Mouse (Mus musculus) layer of hippocampus, adult 9-11 months (tissue): ENCODE measurements around the gene Reep1.

Experiments used
- DNase-seq: peaks from one replicate; pipeline ENCODE4 v3.0.0; 2022

Gene Reep1

GRCm38 (mm10) chr6:71738611-71739010 is 31.2 kb downstream of the Reep1 start:
- no peak for DNase-seq

- DNase-seq = no peak
Measured at GRCm38 (mm10) chr6:71740921-71741320, 33.6 kb downstream of the Reep1 start.

DNA sequence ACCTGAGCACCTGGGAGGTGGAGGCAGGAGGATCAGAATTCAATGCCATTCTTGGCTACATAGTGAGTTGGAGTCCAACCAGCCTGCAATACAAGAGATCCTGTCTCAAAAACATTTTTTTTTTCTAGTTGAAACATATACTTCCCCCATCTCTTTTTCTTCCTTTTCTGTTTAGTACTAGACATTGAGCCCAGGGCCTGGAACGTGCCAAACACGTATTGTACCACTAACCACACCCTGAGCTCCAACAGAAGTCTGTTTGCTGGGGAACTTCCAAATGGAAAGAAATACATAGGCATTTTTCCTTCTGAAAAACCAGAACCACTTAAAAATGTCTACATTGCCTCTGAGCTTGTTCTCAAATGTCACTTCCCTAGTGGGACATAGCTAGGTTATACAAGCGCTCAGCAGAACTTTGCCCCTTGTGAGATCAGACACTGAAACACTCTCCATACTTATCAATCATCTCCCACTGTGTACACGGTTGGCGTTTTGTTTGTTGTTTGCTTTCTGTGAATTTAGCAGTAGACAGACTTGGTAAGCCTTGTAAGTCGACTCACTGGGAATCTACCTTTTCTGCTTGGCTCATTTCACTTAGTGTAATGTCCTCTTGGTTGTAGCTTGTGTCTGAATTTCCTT is 34.8 kb downstream of the Reep1 start:
- DNase-seq = no peak

GRCm38 (mm10) chr6:71744934-71745333 is 37.6 kb downstream of the Reep1 start:
- DNase-seq = no peak

DNA sequence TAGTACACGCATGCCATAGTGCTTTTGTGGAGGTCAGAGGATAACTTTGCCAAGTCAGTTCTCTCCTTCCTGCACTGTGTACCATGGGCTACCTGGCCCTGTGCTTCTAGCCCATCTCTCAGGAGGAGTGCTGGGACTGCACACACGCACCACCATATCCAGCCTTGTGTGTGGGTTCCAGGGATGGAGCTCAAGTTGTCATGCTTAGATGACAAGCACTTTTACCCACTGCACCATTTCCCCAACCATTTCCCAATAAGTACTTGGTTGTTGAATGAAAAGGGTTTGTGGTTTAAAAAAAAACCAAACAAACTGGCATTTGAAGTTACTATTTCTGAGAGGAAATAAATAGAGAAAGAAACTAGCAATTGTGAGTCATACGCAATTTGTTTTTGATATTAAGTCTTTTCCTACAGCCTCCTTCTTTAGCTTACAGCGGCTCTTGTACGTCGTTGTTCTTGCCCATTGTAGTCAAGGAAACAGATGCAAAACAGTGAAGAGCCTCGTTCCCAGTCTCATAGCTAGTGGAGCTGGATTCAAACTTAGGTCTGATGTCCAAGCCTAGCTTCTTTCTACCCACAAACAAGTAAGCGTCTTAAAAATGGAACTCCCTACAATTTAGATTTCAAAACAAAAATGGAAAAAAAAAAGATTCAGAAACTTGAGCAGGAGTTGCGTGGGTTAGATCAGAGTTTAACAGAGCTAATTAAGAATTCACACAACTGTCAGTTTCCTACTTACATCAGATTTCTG is 38.3 kb downstream of the Reep1 start:
- DNase-seq = peak; percentile 40

DNA sequence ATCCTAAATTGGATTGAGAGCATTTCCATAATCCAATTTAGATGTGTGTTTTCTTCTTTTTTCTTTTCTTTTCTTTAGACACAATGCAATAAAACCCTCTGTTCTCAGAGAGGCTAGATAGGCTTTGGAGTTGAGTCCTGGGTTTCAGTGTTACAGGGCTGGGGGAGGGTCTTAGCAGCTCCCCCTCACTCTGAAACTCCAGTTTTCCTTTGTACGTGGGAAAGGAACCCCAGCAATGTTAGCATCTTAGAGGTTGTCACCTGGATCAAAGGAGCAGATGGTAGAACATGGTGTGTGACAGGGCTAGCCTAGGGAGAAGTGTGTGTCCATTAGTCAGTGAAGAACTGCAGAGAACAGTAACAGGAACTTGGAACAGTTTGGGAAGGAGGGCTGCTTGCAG is 38.9 kb downstream of the Reep1 start:
- DNase-seq = no peak

DNA sequence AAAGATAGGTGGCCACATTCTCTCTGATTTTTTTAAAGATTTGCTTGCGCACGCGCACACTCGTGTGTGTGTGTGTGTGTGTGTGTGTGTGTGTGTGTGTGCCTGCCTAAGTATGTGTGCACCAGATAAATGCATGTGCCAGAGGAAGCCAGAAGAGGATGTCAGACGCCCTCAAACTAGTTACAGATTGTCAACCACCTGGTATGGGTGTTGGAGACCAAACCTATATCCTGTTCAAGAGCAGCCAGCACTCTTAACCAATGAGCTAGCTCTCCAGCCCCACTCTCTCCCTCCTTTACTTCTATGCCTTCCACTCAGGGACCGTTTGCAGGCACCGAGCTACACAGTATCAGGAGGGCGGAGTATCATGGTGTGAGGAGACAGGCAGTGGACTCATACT is 39.5 kb downstream of the Reep1 start:
- peak; percentile 44 for DNase-seq

DNA sequence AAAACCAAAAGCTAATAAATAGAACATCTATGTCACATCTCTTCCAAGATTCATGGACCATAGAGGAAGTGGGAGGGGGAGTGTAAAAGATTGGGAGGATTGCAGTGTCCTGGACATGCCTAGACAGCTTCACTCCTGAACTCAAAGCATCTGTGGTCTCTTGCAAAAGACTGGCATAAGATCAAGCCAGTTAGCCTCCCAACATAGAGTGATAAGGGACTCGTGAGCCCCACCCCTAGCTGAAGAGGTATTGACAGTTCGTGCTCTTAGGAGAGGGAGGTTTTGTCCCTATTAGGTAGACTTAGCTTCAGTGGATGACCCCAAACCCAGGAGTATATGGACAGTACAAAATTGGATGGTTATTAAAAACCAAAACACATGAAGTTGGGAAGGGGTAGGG is 44.2 kb downstream of the Reep1 start:
- no peak for DNase-seq

DNA sequence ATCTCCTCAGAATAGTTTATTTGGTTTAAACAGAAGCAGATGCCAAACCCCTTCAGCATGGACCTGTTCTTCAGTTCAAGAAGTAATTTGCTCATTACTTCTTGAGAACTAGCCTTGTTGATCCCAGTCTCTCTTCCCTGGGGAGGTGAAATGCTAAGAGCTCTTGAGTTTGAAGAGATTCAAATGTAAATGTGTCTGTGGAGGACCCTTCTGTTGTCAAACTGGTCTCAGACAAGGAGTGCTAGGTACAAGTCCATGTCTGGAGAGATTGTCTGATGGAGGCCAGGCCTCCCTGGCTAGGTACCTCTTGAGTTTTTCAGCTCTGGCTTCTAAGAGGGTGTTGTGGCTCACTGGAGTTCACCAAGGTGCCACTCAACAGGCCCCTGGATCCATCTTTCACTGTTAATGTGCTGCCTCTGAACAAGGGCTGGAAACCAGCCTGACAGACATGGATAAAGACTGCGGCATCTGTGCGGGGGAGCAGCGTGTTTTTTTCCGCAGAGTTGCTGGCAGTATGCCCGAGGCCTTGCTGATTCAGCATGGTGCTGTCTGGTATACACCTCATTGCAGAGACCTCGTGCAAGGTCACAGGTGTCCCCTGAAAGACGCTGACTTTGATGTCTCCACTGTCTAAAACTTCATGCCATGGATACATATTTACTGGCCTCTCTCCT is 45.6 kb downstream of the Reep1 start:
- DNase-seq = peak; percentile 84

DNA sequence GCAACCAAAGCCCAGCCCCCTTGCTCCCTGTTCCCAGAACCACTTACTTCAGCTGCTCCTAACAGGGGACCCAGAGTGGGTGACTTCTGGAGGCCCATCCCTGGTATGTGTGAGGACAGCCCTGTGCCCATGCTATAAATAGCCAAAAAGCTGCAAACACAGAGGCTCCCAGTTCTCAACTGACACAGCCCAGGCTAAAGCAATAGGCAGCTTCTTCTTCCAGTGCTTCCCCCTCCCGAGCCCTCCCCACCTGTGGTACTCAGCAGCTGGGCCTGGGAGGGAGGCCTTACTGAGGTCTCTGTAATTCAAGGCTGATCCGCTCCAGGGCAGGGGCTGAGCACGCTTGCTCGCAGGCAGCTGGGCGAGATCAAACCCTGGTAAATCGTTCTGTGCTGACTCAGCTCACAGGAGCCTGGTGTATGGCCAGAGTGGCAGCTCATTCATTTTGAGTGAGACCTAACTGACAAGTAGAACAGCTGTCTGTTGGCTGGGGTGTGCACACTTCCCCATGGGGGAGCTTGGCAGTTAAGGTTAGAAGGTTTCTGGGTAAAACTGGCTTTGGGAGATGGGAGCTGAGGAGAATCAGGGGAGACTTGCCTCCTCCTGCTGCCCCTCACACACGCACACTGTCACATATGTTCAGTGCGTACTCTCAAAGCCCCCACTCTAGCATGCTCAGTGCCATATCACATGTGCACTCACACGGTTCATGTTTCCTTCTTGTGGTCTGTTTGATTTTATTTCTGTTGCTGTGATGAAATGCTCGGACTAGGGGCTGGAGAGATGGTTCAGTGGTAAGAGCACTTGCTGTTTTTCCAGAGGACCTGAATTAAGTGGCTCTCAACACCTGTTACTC is 49.9 kb downstream of the Reep1 start:
- DNase-seq = peak; percentile 69

DNA sequence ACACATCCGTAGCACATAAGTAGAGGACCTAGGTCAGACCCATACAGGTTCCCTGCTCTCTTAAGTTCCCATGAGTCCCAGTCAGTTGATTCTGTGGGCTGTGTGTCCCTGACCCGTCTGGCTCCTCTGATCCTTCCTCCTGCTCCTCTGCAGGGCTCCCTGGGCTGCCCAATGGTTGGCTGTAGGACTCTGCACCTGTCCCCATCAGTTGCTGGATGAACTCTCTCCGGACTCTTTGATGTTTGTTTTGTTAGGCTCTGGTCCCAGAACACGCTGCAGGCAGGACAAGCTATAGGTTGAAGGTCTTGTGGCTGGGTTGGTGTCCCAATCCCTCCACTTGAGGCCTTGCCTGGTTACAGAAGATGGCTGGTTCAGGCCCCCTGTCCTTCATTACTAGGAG is 51.4 kb downstream of the Reep1 start:
- no peak for DNase-seq

DNA sequence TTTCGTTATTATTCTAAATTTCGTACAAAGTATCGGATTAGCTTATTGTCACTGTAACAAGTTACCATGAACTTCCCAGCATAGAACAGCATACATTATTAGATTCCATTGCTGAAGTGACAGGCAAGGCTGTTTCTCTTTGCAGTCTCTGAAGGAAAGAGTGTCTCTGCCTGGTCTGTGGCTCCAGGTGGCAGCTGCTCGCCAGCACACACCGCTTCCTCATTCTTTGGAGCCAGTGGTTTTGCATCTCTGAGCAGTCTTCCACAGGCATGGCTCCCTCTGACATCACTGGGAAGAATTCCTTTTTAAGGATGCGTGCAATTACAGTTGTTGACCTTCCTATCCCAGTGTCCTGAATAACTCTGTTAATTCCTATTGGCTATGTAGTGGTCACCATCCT is 52.7 kb downstream of the Reep1 start:
- no peak for DNase-seq

- DNase-seq = no peak
Measured at GRCm38 (mm10) chr6:71767761-71768160, 60.4 kb downstream of the Reep1 start.

DNA sequence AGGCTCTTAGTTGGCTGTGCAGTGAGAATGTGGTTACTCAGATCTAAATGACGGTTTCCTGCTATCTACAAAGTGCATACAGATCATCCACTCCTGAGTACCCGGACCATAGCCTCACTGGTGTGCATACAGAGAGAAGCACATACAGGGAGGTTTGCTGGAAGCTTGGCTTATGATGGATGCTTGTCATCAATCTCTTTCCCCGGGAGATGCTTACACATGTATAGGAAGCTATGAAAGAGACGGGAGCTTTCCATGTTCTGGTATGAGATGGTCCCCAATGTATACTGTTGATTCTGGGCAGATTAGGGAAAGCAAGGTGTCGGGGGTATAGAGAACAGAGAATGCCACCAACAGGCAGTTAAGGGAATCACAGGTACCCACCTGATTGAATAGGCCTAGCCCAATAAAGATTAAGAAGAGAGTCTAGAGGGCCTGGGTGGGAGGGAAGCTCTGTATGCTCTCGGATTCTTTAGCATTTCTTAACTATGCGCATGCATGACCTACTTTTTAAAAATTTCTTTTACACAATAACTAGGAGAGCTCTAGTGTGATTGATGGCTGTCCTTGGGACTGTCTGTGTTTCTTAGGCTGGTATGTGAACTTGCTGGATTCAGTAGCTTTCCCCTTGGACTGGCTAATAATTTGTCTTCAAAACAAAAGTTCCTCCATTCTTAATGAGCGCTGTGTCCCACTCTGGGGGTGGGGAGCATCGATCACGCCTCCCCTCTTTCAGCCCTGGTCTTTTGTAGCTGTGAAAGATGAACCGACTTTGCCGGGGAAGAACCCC is 62.7 kb downstream of the Reep1 start:
- no peak for DNase-seq

DNA sequence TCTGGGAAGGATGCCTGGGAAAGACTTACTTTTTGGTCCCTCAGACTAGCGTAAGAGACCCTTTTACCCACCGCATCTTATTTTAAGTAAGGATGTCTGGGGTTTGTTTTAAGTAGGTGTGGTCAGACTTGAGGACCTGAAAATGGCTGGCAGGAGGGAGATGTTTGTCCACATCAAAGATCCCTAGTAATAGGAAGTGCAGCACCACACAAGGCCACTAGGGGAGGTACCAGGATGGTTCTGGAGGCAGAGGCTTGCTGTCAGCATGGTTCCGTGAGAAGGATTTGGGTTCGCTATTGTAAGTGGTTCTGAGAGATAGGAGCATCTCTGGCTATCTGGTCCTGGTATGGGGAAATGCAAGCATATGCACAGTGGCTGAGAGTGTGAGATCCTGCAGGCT is 63.5 kb downstream of the Reep1 start:
- no peak for DNase-seq

DNA sequence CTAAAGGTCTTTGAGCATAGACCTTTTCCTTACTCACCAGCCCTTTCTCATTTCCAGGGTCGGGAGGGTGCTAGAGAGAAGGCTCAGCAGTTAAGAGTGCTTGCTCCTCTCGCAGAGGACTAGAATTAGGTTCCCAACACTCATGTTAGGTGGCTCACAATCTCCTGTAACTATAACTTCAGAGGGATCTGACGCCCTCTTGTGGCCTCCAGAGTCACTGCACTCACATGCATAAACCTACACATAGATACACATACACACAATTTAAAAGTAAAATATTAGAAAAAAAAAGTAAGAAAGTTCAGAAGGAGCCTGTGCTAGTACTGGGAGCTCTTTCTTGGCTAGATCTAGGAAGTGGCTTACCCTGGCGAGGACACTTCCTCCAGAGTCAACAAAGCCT is 63.9 kb downstream of the Reep1 start:
- no peak for DNase-seq

DNA sequence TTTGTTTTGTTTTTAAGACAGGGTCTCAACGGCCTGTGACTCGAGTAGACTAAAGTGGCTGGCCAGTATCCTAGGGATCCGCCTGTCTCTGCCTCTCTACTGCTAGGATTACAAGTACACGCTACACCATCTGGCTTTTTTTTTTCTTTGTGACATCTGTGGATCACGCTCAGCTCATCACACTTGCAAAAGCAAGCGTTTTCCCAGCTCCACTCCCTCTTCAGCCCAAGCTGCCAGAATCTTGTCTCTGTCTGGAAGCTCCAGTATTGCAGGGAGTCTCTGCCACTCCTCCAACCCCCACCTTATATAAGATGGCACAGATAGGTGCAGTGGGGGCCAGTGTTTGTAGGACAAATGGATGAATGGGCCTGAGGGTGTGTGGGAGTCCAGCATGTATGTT is 64.8 kb downstream of the Reep1 start:
- DNase-seq = peak; percentile 83

- no peak for DNase-seq
Measured at GRCm38 (mm10) chr6:71772636-71773208, 65.4 kb downstream of the Reep1 start.

DNA sequence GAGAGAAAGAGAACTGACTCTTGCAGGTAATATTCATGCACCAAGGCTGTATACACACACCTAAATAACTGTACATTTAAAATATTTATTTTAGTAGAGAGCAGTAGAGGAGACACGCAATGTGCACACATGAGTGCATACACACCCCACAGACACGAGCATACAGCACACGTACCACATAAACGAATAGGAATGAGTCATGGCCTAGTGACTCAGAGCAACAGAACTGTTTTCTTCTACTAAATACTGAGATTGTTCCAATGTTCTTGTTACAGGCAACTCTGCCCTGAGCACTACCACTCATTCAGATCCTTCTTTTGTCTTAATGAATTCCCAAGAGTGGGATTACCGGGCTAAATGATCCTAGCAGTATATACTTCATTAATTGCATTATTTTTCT is 70.7 kb downstream of the Reep1 start:
- no peak for DNase-seq

- DNase-seq = no peak
Measured at GRCm38 (mm10) chr6:71779831-71780230, 72.5 kb downstream of the Reep1 start.

GRCm38 (mm10) chr6:71780431-71780830 is 73.1 kb downstream of the Reep1 start:
- no peak for DNase-seq

GRCm38 (mm10) chr6:71783165-71783564 is 75.8 kb downstream of the Reep1 start:
- no peak for DNase-seq
